Mouse (Mus musculus): ENCODE results near the gene Ptgds. TPM values are rescaled to one million over a fixed set of nuclear protein-coding genes. Genes with fewer than 3 reads are reported as not detected.

The Ptgds gene
- polyA plus RNA-seq, 1 experiment from 2014 or later = 134 TPM

- WGBS = 67% methylated on average over 15 of the region's 15 CpGs
- peaks cover 8% of the 10 kb centered on the region for H3K36me3 ChIP-seq
- no peak overlapping the region for H3K4me2 ChIP-seq
- no peak for ATAC-seq (replicated peaks; ENCODE audit: insufficient number of reproducible peaks, insufficient read depth, low FRiP score, low read depth)
- no peak overlapping the region for H3K4me3 ChIP-seq
- H3K9ac ChIP-seq = no peak overlapping the region
- H3K27ac ChIP-seq = no peak overlapping the region
- H3K27me3 ChIP-seq = no peaks in the 10 kb centered on the region
- no peaks in the 10 kb centered on the region for H3K9me3 ChIP-seq (replicated peaks)
- H3K4me1 ChIP-seq (replicated peaks) = peaks cover 20% of the 10 kb centered on the region
Observed at GRCm38 (mm10) chr2:25498622-25499478, 29.0 kb upstream of the Ptgds start.

GRCm38 (mm10) chr2:25497846-25498575, 28.2 kb upstream of the Ptgds start:
- Histone ChIP-seq H3K27ac (no peak overlapping the region), H3K4me3 (no peak overlapping the region), H3K36me3 (no peaks in the 10 kb centered on the region; the same call in 1 of the 2 replicates), H3K9ac (no peak overlapping the region), H3K27me3 (no peaks in the 10 kb centered on the region), H3K4me2 (no peak overlapping the region), H3K4me1 (replicated peaks) (peaks cover 20% of the 10 kb centered on the region), H3K9me3 (replicated peaks) (no peaks in the 10 kb centered on the region)
- ATAC-seq (replicated peaks; ENCODE audit: insufficient number of reproducible peaks, insufficient read depth, low FRiP score, low read depth) = no peak
- WGBS = 41% methylated on average over 6 of the region's 6 CpGs

- H3K27ac ChIP-seq = no peak overlapping the region
- H3K9ac ChIP-seq = no peak overlapping the region
- H3K4me1 ChIP-seq (replicated peaks) = peaks cover 11% of the 10 kb centered on the region
- H3K27me3 ChIP-seq = no peaks in the 10 kb centered on the region
- no peaks in the 10 kb centered on the region for H3K9me3 ChIP-seq (replicated peaks)
- no peaks in the 10 kb centered on the region for H3K36me3 ChIP-seq
- ATAC-seq (replicated peaks; ENCODE audit: insufficient number of reproducible peaks, insufficient read depth, low FRiP score, low read depth) = no peak
- 51% methylated on average over 4 of the region's 4 CpGs for WGBS
- no peak overlapping the region for H3K4me2 ChIP-seq
- H3K4me3 ChIP-seq = no peak overlapping the region
Observed at GRCm38 (mm10) chr2:25496462-25496861, 26.6 kb upstream of the Ptgds start.

GRCm38 (mm10) chr2:25493476-25493961, 23.7 kb upstream of the Ptgds start, which contains the start of gene Lcn12:
Gene Lcn12, minus strand, starts transcription at chr2:25493911.
- Histone ChIP-seq H3K4me2 (no peak within 1 kb of the TSS), H3K36me3 (no peaks in the 10 kb centered on the region), H3K4me3 (no peak within 1 kb of the TSS), H3K27me3 (no peaks in the 10 kb centered on the region), H3K9ac (no peak within 1 kb of the TSS), H3K27ac (no peak within 1 kb of the TSS), H3K9me3 (replicated peaks) (no peaks in the 10 kb centered on the region), H3K4me1 (replicated peaks) (peaks cover 3% of the 10 kb centered on the region; the same call in 1 of the 2 replicates)
- WGBS = 81% methylated on average over 5 of the region's 5 CpGs
- ATAC-seq (replicated peaks; ENCODE audit: insufficient number of reproducible peaks, insufficient read depth, low FRiP score, low read depth) = no peak

- 74% methylated on average over 5 of the region's 5 CpGs for WGBS
- H3K4me3 ChIP-seq = no peak overlapping the region
- H3K27ac ChIP-seq = no peak overlapping the region
- H3K9ac ChIP-seq = no peak overlapping the region
- no peaks in the 10 kb centered on the region for H3K36me3 ChIP-seq
- peaks cover 3% of the 10 kb centered on the region; the same call in 1 of the 2 replicates for H3K4me1 ChIP-seq (replicated peaks)
- no peaks in the 10 kb centered on the region for H3K9me3 ChIP-seq (replicated peaks)
- no peak overlapping the region for H3K4me2 ChIP-seq
- H3K27me3 ChIP-seq = no peaks in the 10 kb centered on the region
- no peak for ATAC-seq (replicated peaks; ENCODE audit: insufficient number of reproducible peaks, insufficient read depth, low FRiP score, low read depth)
Observed at GRCm38 (mm10) chr2:25492988-25493387, 23.1 kb upstream of the Ptgds start.

GRCm38 (mm10) chr2:25488671-25489068, 18.8 kb upstream of the Ptgds start:
- WGBS = 72% methylated on average over 7 of the region's 7 CpGs
- ATAC-seq (replicated peaks; ENCODE audit: insufficient number of reproducible peaks, insufficient read depth, low FRiP score, low read depth) = no peak
- Histone ChIP-seq H3K4me2 (no peak overlapping the region), H3K4me3 (no peak overlapping the region), H3K27ac (no peak overlapping the region), H3K4me1 (replicated peaks) (no peaks in the 10 kb centered on the region), H3K27me3 (no peaks in the 10 kb centered on the region), H3K9ac (no peak overlapping the region), H3K9me3 (replicated peaks) (no peaks in the 10 kb centered on the region), H3K36me3 (no peaks in the 10 kb centered on the region)

GRCm38 (mm10) chr2:25487965-25488670, 18.3 kb upstream of the Ptgds start:
- no peak for ATAC-seq (replicated peaks; ENCODE audit: insufficient number of reproducible peaks, insufficient read depth, low FRiP score, low read depth)
- Histone ChIP-seq H3K27ac (no peak overlapping the region), H3K4me3 (no peak overlapping the region), H3K9me3 (replicated peaks) (no peaks in the 10 kb centered on the region), H3K4me2 (no peak overlapping the region), H3K9ac (no peak overlapping the region), H3K36me3 (no peaks in the 10 kb centered on the region), H3K4me1 (replicated peaks) (no peaks in the 10 kb centered on the region), H3K27me3 (no peaks in the 10 kb centered on the region)
- WGBS = 78% methylated on average over 6 of the region's 6 CpGs

- no peak for ATAC-seq (replicated peaks; ENCODE audit: insufficient number of reproducible peaks, insufficient read depth, low FRiP score, low read depth)
- Histone ChIP-seq H3K4me2 (no peak overlapping the region), H3K36me3 (no peaks in the 10 kb centered on the region), H3K9ac (no peak overlapping the region), H3K4me1 (replicated peaks) (no peaks in the 10 kb centered on the region), H3K27ac (no peak overlapping the region), H3K4me3 (no peak overlapping the region), H3K9me3 (replicated peaks) (no peaks in the 10 kb centered on the region), H3K27me3 (peaks cover 4% of the 10 kb centered on the region; the same call in 1 of the 2 replicates)
- WGBS = 58% methylated on average over 11 of the region's 11 CpGs
Observed at GRCm38 (mm10) chr2:25484901-25485647, 15.2 kb upstream of the Ptgds start.

- Histone ChIP-seq H3K9me3 (replicated peaks) (no peaks in the 10 kb centered on the region), H3K4me3 (no peak overlapping the region), H3K9ac (no peak overlapping the region), H3K4me2 (no peak overlapping the region), H3K4me1 (replicated peaks) (no peaks in the 10 kb centered on the region), H3K27ac (no peak overlapping the region), H3K27me3 (peaks cover 4% of the 10 kb centered on the region; the same call in 1 of the 2 replicates), H3K36me3 (no peaks in the 10 kb centered on the region)
- ATAC-seq (replicated peaks; ENCODE audit: insufficient number of reproducible peaks, insufficient read depth, low FRiP score, low read depth) = no peak
- 16% methylated on average over 7 of the region's 7 CpGs for whole genome bisulfite sequencing
Observed at GRCm38 (mm10) chr2:25482969-25483368, 13.1 kb upstream of the Ptgds start.

GRCm38 (mm10) chr2:25480541-25480940, 10.7 kb upstream of the Ptgds start:
- Histone ChIP-seq H3K27me3 (peaks cover 4% of the 10 kb centered on the region; the same call in 1 of the 2 replicates), H3K4me3 (no peak overlapping the region), H3K4me2 (no peak overlapping the region), H3K36me3 (no peaks in the 10 kb centered on the region), H3K9me3 (replicated peaks) (no peaks in the 10 kb centered on the region), H3K9ac (no peak overlapping the region), H3K4me1 (replicated peaks) (no peaks in the 10 kb centered on the region), H3K27ac (no peak overlapping the region)
- ATAC-seq (replicated peaks; ENCODE audit: insufficient number of reproducible peaks, insufficient read depth, low FRiP score, low read depth) = no peak
- WGBS = 76% methylated on average over 1 of the region's 1 CpGs
